Mouse (Mus musculus): ENCODE measurements around the gene Crispld2. TPM values are rescaled to one million over a fixed set of nuclear protein-coding genes. Genes with fewer than 3 reads are reported as not detected.

The Crispld2 gene
- polyA plus RNA-seq, 2 experiments = 3.9 to 7.5 TPM

- ATAC-seq (ENCODE audit: low FRiP score, low read depth) (no peak), DNase-seq (ENCODE audit: low spot score) (no peak)
- H3K27me3 ChIP-seq (ENCODE audit: control insufficient read depth, insufficient read depth, low read length) = no peaks in the 10 kb centered on the region
- H3K27ac ChIP-seq (replicated peaks; ENCODE audit: low read depth, low read length) = no peak overlapping the region
- no peak overlapping the region for H3K4me3 ChIP-seq (replicated peaks; ENCODE audit: low read length)
- no peak overlapping the region for H3K9ac ChIP-seq (ENCODE audit: low read depth, low read length, severe bottlenecking)
- H3K9me3 ChIP-seq (ENCODE audit: control insufficient read depth, low read length) = no peaks in the 10 kb centered on the region
- TF ChIP-seq POLR2A (IDR thresholded peaks at IDR 0.05; ENCODE audit: borderline replicate concordance, extremely low read depth, insufficient read depth, insufficient read length) = no peak
- 90% methylated on average over 13 of the region's 13 CpGs for WGBS
- no peak overlapping the region for H3K4me2 ChIP-seq (replicated peaks; ENCODE audit: low read depth, low read length, severe bottlenecking)
- H3K4me1 ChIP-seq (ENCODE audit: control insufficient read depth, insufficient read depth, low read length) = peaks cover 29% of the 10 kb centered on the region
- no peaks in the 10 kb centered on the region for H3K36me3 ChIP-seq (ENCODE audit: control insufficient read depth, insufficient read depth, low read length)
Measured at GRCm38 (mm10) chr8:120017349-120017748, 25.1 kb downstream of the Crispld2 start.

GRCm38 (mm10) chr8:120017786-120018185 lies 25.5 kb downstream of the Crispld2 start:
- no peaks in the 10 kb centered on the region for H3K9me3 ChIP-seq (ENCODE audit: control insufficient read depth, low read length)
- 96% methylated on average over 6 of the region's 6 CpGs for WGBS
- no peak overlapping the region for H3K27ac ChIP-seq (replicated peaks; ENCODE audit: low read depth, low read length)
- H3K4me1 ChIP-seq (ENCODE audit: control insufficient read depth, insufficient read depth, low read length) = peaks cover 29% of the 10 kb centered on the region
- H3K27me3 ChIP-seq (ENCODE audit: control insufficient read depth, insufficient read depth, low read length) = no peaks in the 10 kb centered on the region
- no peak overlapping the region for H3K4me2 ChIP-seq (replicated peaks; ENCODE audit: low read depth, low read length, severe bottlenecking)
- DNase-seq (ENCODE audit: low spot score) (no peak), ATAC-seq (ENCODE audit: low FRiP score, low read depth) (no peak)
- no peak for TF ChIP-seq POLR2A (IDR thresholded peaks at IDR 0.05; ENCODE audit: borderline replicate concordance, extremely low read depth, insufficient read depth, insufficient read length)
- no peaks in the 10 kb centered on the region for H3K36me3 ChIP-seq (ENCODE audit: control insufficient read depth, insufficient read depth, low read length)
- H3K9ac ChIP-seq (ENCODE audit: low read depth, low read length, severe bottlenecking) = no peak overlapping the region
- H3K4me3 ChIP-seq (replicated peaks; ENCODE audit: low read length) = no peak overlapping the region

DNA sequence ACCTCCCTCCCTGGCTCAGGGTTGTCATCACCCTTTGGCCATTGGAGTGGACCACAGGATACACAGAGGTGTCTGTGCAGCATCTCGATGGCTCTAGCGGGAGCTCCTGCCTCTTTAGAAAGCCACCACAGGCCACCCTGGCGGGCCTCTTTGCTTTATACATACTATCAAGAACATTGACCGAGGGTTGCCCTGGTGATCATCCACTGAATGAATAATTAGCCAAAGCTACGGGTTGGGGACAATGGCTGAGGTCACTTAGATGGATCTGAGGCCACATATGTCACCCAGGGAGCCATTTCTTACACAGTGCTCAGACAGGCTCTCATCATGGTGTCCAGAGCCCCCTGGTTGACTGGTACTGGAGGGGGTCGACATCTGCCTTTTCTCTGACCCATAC lies 26.1 kb downstream of the Crispld2 start:
- no peaks in the 10 kb centered on the region for H3K27me3 ChIP-seq (ENCODE audit: control insufficient read depth, insufficient read depth, low read length)
- 92% methylated on average over 6 of the region's 6 CpGs for WGBS
- H3K4me3 ChIP-seq (replicated peaks; ENCODE audit: low read length) = no peak overlapping the region
- DNase-seq (ENCODE audit: low spot score) (no peak), ATAC-seq (ENCODE audit: low FRiP score, low read depth) (no peak)
- no peak overlapping the region for H3K27ac ChIP-seq (replicated peaks; ENCODE audit: low read depth, low read length)
- peaks cover 26% of the 10 kb centered on the region for H3K4me1 ChIP-seq (ENCODE audit: control insufficient read depth, insufficient read depth, low read length)
- no peak overlapping the region for H3K9ac ChIP-seq (ENCODE audit: low read depth, low read length, severe bottlenecking)
- TF ChIP-seq POLR2A (IDR thresholded peaks at IDR 0.05; ENCODE audit: borderline replicate concordance, extremely low read depth, insufficient read depth, insufficient read length) = no peak
- no peaks in the 10 kb centered on the region for H3K9me3 ChIP-seq (ENCODE audit: control insufficient read depth, low read length)
- H3K4me2 ChIP-seq (replicated peaks; ENCODE audit: low read depth, low read length, severe bottlenecking) = no peak overlapping the region
- no peaks in the 10 kb centered on the region for H3K36me3 ChIP-seq (ENCODE audit: control insufficient read depth, insufficient read depth, low read length)

- no peak overlapping the region for H3K4me2 ChIP-seq (replicated peaks; ENCODE audit: low read depth, low read length, severe bottlenecking)
- ATAC-seq (ENCODE audit: low FRiP score, low read depth) (no peak), DNase-seq (ENCODE audit: low spot score) (no peak)
- H3K4me1 ChIP-seq (ENCODE audit: control insufficient read depth, insufficient read depth, low read length) = peaks cover 21% of the 10 kb centered on the region
- H3K27ac ChIP-seq (replicated peaks; ENCODE audit: low read depth, low read length) = no peak overlapping the region
- no peak overlapping the region for H3K4me3 ChIP-seq (replicated peaks; ENCODE audit: low read length)
- H3K9ac ChIP-seq (ENCODE audit: low read depth, low read length, severe bottlenecking) = no peak overlapping the region
- no peaks in the 10 kb centered on the region for H3K27me3 ChIP-seq (ENCODE audit: control insufficient read depth, insufficient read depth, low read length)
- 87% methylated on average over 5 of the region's 5 CpGs for WGBS
- no peaks in the 10 kb centered on the region for H3K9me3 ChIP-seq (ENCODE audit: control insufficient read depth, low read length)
- no peaks in the 10 kb centered on the region for H3K36me3 ChIP-seq (ENCODE audit: control insufficient read depth, insufficient read depth, low read length)
- TF ChIP-seq POLR2A (IDR thresholded peaks at IDR 0.05; ENCODE audit: borderline replicate concordance, extremely low read depth, insufficient read depth, insufficient read length) = no peak
Measured at GRCm38 (mm10) chr8:120019297-120019696, 27.1 kb downstream of the Crispld2 start.

GRCm38 (mm10) chr8:120020298-120020697 lies 28.1 kb downstream of the Crispld2 start:
- Histone ChIP-seq H3K4me1 (ENCODE audit: control insufficient read depth, insufficient read depth, low read length) (peaks cover 15% of the 10 kb centered on the region; the same call in 1 of the 2 replicates), H3K9ac (ENCODE audit: low read depth, low read length, severe bottlenecking) (no peak overlapping the region), H3K27ac (replicated peaks; ENCODE audit: low read depth, low read length) (0 out of 2 replicates have a peak overlapping the region, but pooled peaks have one; percentile 3), H3K9me3 (ENCODE audit: control insufficient read depth, low read length) (no peaks in the 10 kb centered on the region), H3K4me3 (replicated peaks; ENCODE audit: low read length) (no peak overlapping the region), H3K27me3 (ENCODE audit: control insufficient read depth, insufficient read depth, low read length) (no peaks in the 10 kb centered on the region), H3K4me2 (replicated peaks; ENCODE audit: low read depth, low read length, severe bottlenecking) (no peak overlapping the region), H3K36me3 (ENCODE audit: control insufficient read depth, insufficient read depth, low read length) (no peaks in the 10 kb centered on the region)
- no peak for TF ChIP-seq POLR2A (IDR thresholded peaks at IDR 0.05; ENCODE audit: borderline replicate concordance, extremely low read depth, insufficient read depth, insufficient read length)
- WGBS = 76% methylated on average over 7 of the region's 7 CpGs
- DNase-seq (ENCODE audit: low spot score) = no peak
- no peak for ATAC-seq (ENCODE audit: low FRiP score, low read depth)

- Histone ChIP-seq H3K27me3 (ENCODE audit: control insufficient read depth, insufficient read depth, low read length) (no peaks in the 10 kb centered on the region), H3K4me2 (replicated peaks; ENCODE audit: low read depth, low read length, severe bottlenecking) (no peak overlapping the region), H3K4me3 (replicated peaks; ENCODE audit: low read length) (no peak overlapping the region), H3K9ac (ENCODE audit: low read depth, low read length, severe bottlenecking) (no peak overlapping the region), H3K4me1 (ENCODE audit: control insufficient read depth, insufficient read depth, low read length) (peaks cover 10% of the 10 kb centered on the region; the same call in 1 of the 2 replicates), H3K9me3 (ENCODE audit: control insufficient read depth, low read length) (no peaks in the 10 kb centered on the region), H3K27ac (replicated peaks; ENCODE audit: low read depth, low read length) (no peak overlapping the region), H3K36me3 (ENCODE audit: control insufficient read depth, insufficient read depth, low read length) (no peaks in the 10 kb centered on the region)
- ATAC-seq (ENCODE audit: low FRiP score, low read depth) (no peak), DNase-seq (ENCODE audit: low spot score) (no peak)
- 90% methylated on average over 5 of the region's 5 CpGs for WGBS
- no peak for TF ChIP-seq POLR2A (IDR thresholded peaks at IDR 0.05; ENCODE audit: borderline replicate concordance, extremely low read depth, insufficient read depth, insufficient read length)
Measured at GRCm38 (mm10) chr8:120026199-120026598, 34.0 kb downstream of the Crispld2 start.
